Mouse (Mus musculus) spleen, adult 10 weeks (tissue): Measurements from ENCODE around the gene Arhgap5. TPM values are rescaled to one million over a fixed set of nuclear protein-coding genes. Genes with fewer than 3 reads are reported as not detected.

Experiments
- polyA plus RNA-seq: library from polyadenylated mRNA; stranded (reverse); fragments of 350-450 nt; fragmentation: Illumina TruSeq; extraction: RNeasy Lipid Tissue Mini Kit (QIAGEN cat#74804); gene quantifications from one replicate; pipeline ENCODE4 v1.2.3, GENCODE M21; 2015; ENCODE audit warnings: low replicate concordance; ENCODE audit not compliant: insufficient read depth

The Arhgap5 gene
- polyA plus RNA-seq: 26.6 TPM

GRCm38 (mm10) chr12:52503456-52504320, at the start of gene Arhgap5:
Gene Arhgap5, plus strand, starts transcription at chr12:52503972.

Other genes with a start within 250 kb of the Arhgap5 start
- gene Akap6, start 195.4 kb downstream of the Arhgap5 start, polyA plus RNA-seq: 0.19 TPM